Comparison of ENCODE assay signal across 14 mouse cellular contexts in genomic region chr17:71795521-71796205, GRCm38 (mm10). TPM values are rescaled to one million over a fixed set of nuclear protein-coding genes. Genes with fewer than 3 reads are reported as not detected.
DNase-seq lines count a peak whose midpoint lies in the region; ATAC-seq lines count a peak whose summit lies in the region.
"Had no signal": no experiment of that assay in that cellular context is flagged by ENCODE, and none has a peak within 500 bp of the region (broad histone marks: within the 10 kb centered on the region; RNA-seq: fewer than 3 reads in every experiment).

No protein-coding gene starts in this region.

- peak; percentile 94 for DNase-seq in heart, adult 11 months
- DNase-seq in urinary bladder, postnatal 25 days (ENCODE audit: low spot score), result peak; percentile 4
- no peak for DNase-seq in urinary bladder, postnatal 4 days (ENCODE audit: low spot score in 2 of 2)
- peak; percentile 74 to 78 for DNase-seq in heart, postnatal 10 days
- no peak for DNase-seq in thymus, postnatal 36 days
- DNase-seq in frontal cortex, postnatal 36 days (ENCODE audit: low spot score in 2 of 2), result no peak
- DNase-seq: embryo, embryonic 11 days had no signal

- no peak for ATAC-seq in heart, embryonic 11.5 days (replicated peaks; ENCODE audit: insufficient number of reproducible peaks, low FRiP score, low TSS enrichment)
- ATAC-seq in erythroblast, adult 5-6 weeks (replicated peaks; ENCODE audit: low FRiP score, poor library complexity, severe bottlenecking), result no peak
- ATAC-seq: CD4-positive, CD25-positive, alpha-beta regulatory T cell, adult 4 months; forebrain, embryonic 16.5 days; liver, embryonic 12.5 days had no signal

- no peak overlapping the region for H3K4me2 ChIP-seq in heart, embryonic 11.5 days
- H3K4me2 ChIP-seq: hindbrain, embryonic 13.5 days; liver, embryonic 12.5 days; neural tube, embryonic 13.5 days had no signal

- no peaks in the 10 kb centered on the region for H3K27me3 ChIP-seq in heart, embryonic 11.5 days (ENCODE audit: control insufficient read depth, insufficient read depth, low read length)
- H3K27me3 ChIP-seq: hindbrain, embryonic 13.5 days; liver, embryonic 12.5 days; neural tube, embryonic 13.5 days had no signal

- peaks cover 9% of the 10 kb centered on the region for H3K36me3 ChIP-seq in heart, embryonic 11.5 days (ENCODE audit: control insufficient read depth, insufficient read depth, low read length)
- H3K36me3 ChIP-seq: liver, embryonic 12.5 days had no signal

- no peak overlapping the region for H3K9ac ChIP-seq in heart, embryonic 11.5 days (ENCODE audit: low read depth, low read length)
- H3K9ac ChIP-seq: hindbrain, embryonic 13.5 days; liver, embryonic 12.5 days; neural tube, embryonic 13.5 days had no signal

- intact Hi-C loops in heart, postnatal 10 days (cut with DNase I), result loop anchor here (5.0 kb wide), 1 partner anchor 133 kb away; no protein-coding TSS in a partner anchor

- no peak overlapping the region for H3K27ac ChIP-seq in heart, embryonic 11.5 days (ENCODE audit: low read depth, low read length)
- H3K27ac ChIP-seq: hindbrain, embryonic 13.5 days; liver, embryonic 12.5 days; neural tube, embryonic 13.5 days had no signal

- H3K9me3 ChIP-seq in heart, embryonic 11.5 days (replicated peaks; ENCODE audit: control insufficient read depth, low read length), result no peaks in the 10 kb centered on the region
- H3K9me3 ChIP-seq: hindbrain, embryonic 13.5 days; liver, embryonic 12.5 days; neural tube, embryonic 13.5 days had no signal

- no peaks in the 10 kb centered on the region for H3K4me1 ChIP-seq in heart, embryonic 11.5 days (ENCODE audit: control insufficient read depth, insufficient read depth, low read length)
- H3K4me1 ChIP-seq: hindbrain, embryonic 13.5 days; liver, embryonic 12.5 days; neural tube, embryonic 13.5 days had no signal

- WGBS in heart, embryonic 11.5 days (ENCODE audit: insufficient replicate concordance), result 70% methylated on average over 15 of the region's 15 CpGs

- H3K4me3 ChIP-seq in heart, embryonic 11.5 days (ENCODE audit: low read depth, low read length), result no peak overlapping the region
- H3K4me3 ChIP-seq: hindbrain, embryonic 13.5 days; liver, embryonic 12.5 days; neural tube, embryonic 13.5 days had no signal

RNA-seq across cellular contexts. Expression of gene Clip4, which starts 27.4 kb away (rescaled TPM):
- polyA plus RNA-seq in heart, embryonic 11.5 days (2014; fragmentation: Nextera tagmentation; extraction: Ambion mirVana), result 28.6 and 30.6 TPM in 2 replicates
- total RNA-seq in heart, postnatal 10 days (2021), result 100 to 1,000 TPM; 164 TPM
- not detected in 2 replicates for total RNA-seq in erythroblast, adult 5-6 weeks (2015; ENCODE audit: low replicate concordance)
- total RNA-seq in erythroblast, adult 5-6 weeks (2017; ENCODE audit: low replicate concordance), result not detected in 2 replicates
- polyA plus RNA-seq: CD4-positive, CD25-positive, alpha-beta regulatory T cell, adult 4 months had no signal

RNA-seq across cellular contexts. Expression of gene Pcare, which starts 43.0 kb away (rescaled TPM):
- not detected in 2 replicates for polyA plus RNA-seq in heart, embryonic 11.5 days (2014; fragmentation: Nextera tagmentation; extraction: Ambion mirVana)
- under 1 TPM; 0.57 to 0.77 TPM for total RNA-seq in heart, postnatal 10 days (2021)
- not detected in 2 replicates for total RNA-seq in erythroblast, adult 5-6 weeks (2015; ENCODE audit: low replicate concordance)
- total RNA-seq in erythroblast, adult 5-6 weeks (2017; ENCODE audit: low replicate concordance), result 0.14 TPM in 1 of 2 replicates, not detected in the other
- polyA plus RNA-seq: CD4-positive, CD25-positive, alpha-beta regulatory T cell, adult 4 months; forebrain, embryonic 16.5 days; hindbrain, embryonic 13.5 days; neural tube, embryonic 13.5 days had no signal

Comparison
In these comparisons a context has a peak if more than half of its experiments do, and no peak if none do; other contexts are left out.
1. DNase-seq: peak in heart, adult 11 months (single experiment), urinary bladder, postnatal 25 days (single experiment) and heart, postnatal 10 days (2 of 2); none in urinary bladder, postnatal 4 days (0 of 2), thymus, postnatal 36 days (0 of 2) and frontal cortex, postnatal 36 days (0 of 2).
2. RNA of gene Clip4, which starts 27.4 kb away (total RNA-seq): 164 TPM in heart, postnatal 10 days; not detected in erythroblast, adult 5-6 weeks; every median in the first group is over 100 times any median in the second.